Mouse (Mus musculus) C2C12 (cell line): ENCODE data around the gene E2f4. TPM values are rescaled to one million over a fixed set of nuclear protein-coding genes. Genes with fewer than 3 reads are reported as not detected.
A peak's percentile ranks its signal among the peaks of the same experiment; 100 is the strongest.
"Not testable (repeated sequence)": the region's sequence is repeated elsewhere in the genome, so short reads cannot be mapped to it uniquely, and the experiment has no call there.

Source experiments
- H3K27me3 ChIP-seq: one replicate; pipeline ENCODE4 v1.6.1; 2011; ENCODE audit not compliant: control insufficient read depth, insufficient read depth, insufficient read length
- H3K36me3 ChIP-seq: one replicate; pipeline ENCODE4 v1.6.1; 2011; ENCODE audit not compliant: control insufficient read depth, insufficient read depth
- H3K4me3 ChIP-seq: one replicate; pipeline ENCODE4 v1.5.1; 2011; ENCODE audit warnings: mild to moderate bottlenecking, control low read depth; ENCODE audit not compliant: poor library complexity, insufficient read depth, severe bottlenecking
- H3K79me2 ChIP-seq: one replicate; pipeline ENCODE4 v1.6.1; 2011; ENCODE audit not compliant: control insufficient read depth, insufficient read depth
- H3K79me3 ChIP-seq: one replicate; pipeline ENCODE4 v1.6.1; 2011; ENCODE audit warnings: low read depth, control low read depth
- H3ac ChIP-seq: one replicate; pipeline ENCODE3; 2011; ENCODE audit warnings: low read depth; ENCODE audit not compliant: control insufficient read depth, insufficient read length
- CEBPB ChIP-seq: IDR thresholded peaks from one replicate; pipeline ENCODE4 v1.6.1; 2011; ENCODE audit warnings: low read depth, mild to moderate bottlenecking, control low read depth, moderate library complexity
- CTCF ChIP-seq: IDR thresholded peaks from one replicate; pipeline ENCODE4 v1.5.1; 2011; ENCODE audit not compliant: control insufficient read depth, insufficient read depth, insufficient read length
- FOSL1 ChIP-seq: IDR thresholded peaks from one replicate; pipeline ENCODE4 v1.8.0; 2011; ENCODE audit warnings: mild to moderate bottlenecking, low read length; ENCODE audit not compliant: poor library complexity, insufficient read depth, severe bottlenecking
- MAX ChIP-seq: IDR thresholded peaks from one replicate; pipeline ENCODE4 v1.6.1; 2011; ENCODE audit warnings: mild to moderate bottlenecking, control low read depth
- MYOD1 ChIP-seq: IDR thresholded peaks from one replicate; pipeline ENCODE4 v1.6.1; 2011; ENCODE audit warnings: low read depth; ENCODE audit not compliant: control insufficient read depth, insufficient read length
- MYOG ChIP-seq: IDR thresholded peaks from one replicate; pipeline ENCODE4 v1.6.1; 2011; ENCODE audit not compliant: control insufficient read depth, insufficient read length; ENCODE audit errors: extremely low read depth
- USF1 ChIP-seq: IDR thresholded peaks from one replicate; pipeline ENCODE4 v1.6.1; 2011; ENCODE audit warnings: low read depth, mild to moderate bottlenecking, control low read depth, moderate library complexity
- polyA plus RNA-seq: library from polyadenylated mRNA; unstranded; fragments of >200 nt; fragmentation: generic; extraction: Trizol; gene quantifications from one replicate; pipeline ENCODE4 v1.2.1, GENCODE M21; 2012; ENCODE audit warnings: missing spikeins

Gene E2f4
- polyA plus RNA-seq, 1 experiment: 59.5 TPM

GRCm38 (mm10) chr8:105289805-105290460 lies 7.5 kb upstream of the E2f4 start, which contains the start of gene 4931428F04Rik:
TSS of gene 4931428F04Rik (minus strand) at chr8:105289864.
- H3ac ChIP-seq: peak within 1 kb of the TSS; percentile 63
- peak within 1 kb of the TSS; percentile 39 for H3K4me3 ChIP-seq
- TF ChIP-seq MAX: peak; percentile 83
- peak; percentile 94 for TF ChIP-seq CTCF
- TF ChIP-seq FOSL1: no peak
- TF ChIP-seq USF1: no peak
- H3K36me3 ChIP-seq: peaks cover 5% of the 10 kb centered on the region
- H3K27me3 ChIP-seq: no peaks in the 10 kb centered on the region
- peaks cover 14% of the 10 kb centered on the region for H3K79me3 ChIP-seq
- peaks cover 30% of the 10 kb centered on the region for H3K79me2 ChIP-seq

- TF ChIP-seq MAX (peak; percentile 72), FOSL1 (no peak), CTCF (peak; percentile 89)
- Histone ChIP-seq H3K36me3 (no peaks in the 10 kb centered on the region), H3K79me2 (peaks cover 30% of the 10 kb centered on the region), H3K79me3 (peaks cover 14% of the 10 kb centered on the region), H3ac (no peak overlapping the region), H3K27me3 (no peaks in the 10 kb centered on the region), H3K4me3 (no peak overlapping the region)
Measured at GRCm38 (mm10) chr8:105290554-105291314, 6.7 kb upstream of the E2f4 start.

- peaks cover 25% of the 10 kb centered on the region for H3K79me2 ChIP-seq
- not testable (repeated sequence) for H3K4me3 ChIP-seq, H3K36me3 ChIP-seq, H3K27me3 ChIP-seq, H3ac ChIP-seq
- peaks cover 14% of the 10 kb centered on the region for H3K79me3 ChIP-seq
Measured at GRCm38 (mm10) chr8:105291364-105291763, 6.1 kb upstream of the E2f4 start.

- H3K36me3 ChIP-seq, H3K79me3 ChIP-seq, H3K4me3 ChIP-seq, H3ac ChIP-seq, H3K27me3 ChIP-seq: not testable (repeated sequence)
- peaks cover 21% of the 10 kb centered on the region for H3K79me2 ChIP-seq
Measured at GRCm38 (mm10) chr8:105291802-105292201, 5.7 kb upstream of the E2f4 start.

- Histone ChIP-seq H3K79me2 (peaks cover 20% of the 10 kb centered on the region), H3K27me3 (no peaks in the 10 kb centered on the region), H3K4me3 (no peak overlapping the region), H3ac (no peak overlapping the region), H3K79me3 (peaks cover 7% of the 10 kb centered on the region), H3K36me3 (no peaks in the 10 kb centered on the region)
- TF ChIP-seq USF1 (no peak), FOSL1 (no peak), MYOG (no peak), CTCF (no peak), MYOD1 (no peak), CEBPB (no peak), MAX (no peak)
Measured at GRCm38 (mm10) chr8:105292471-105292870, 5.0 kb upstream of the E2f4 start.

GRCm38 (mm10) chr8:105293405-105293804 lies 4.1 kb upstream of the E2f4 start:
- Histone ChIP-seq H3K27me3 (no peaks in the 10 kb centered on the region), H3ac (no peak overlapping the region), H3K4me3 (no peak overlapping the region), H3K79me3 (peaks cover 8% of the 10 kb centered on the region), H3K36me3 (no peaks in the 10 kb centered on the region), H3K79me2 (peaks cover 20% of the 10 kb centered on the region)
- TF ChIP-seq MYOG (no peak), MYOD1 (no peak), USF1 (no peak), MAX (no peak), CEBPB (no peak), FOSL1 (no peak), CTCF (no peak)
